Mouse (Mus musculus): ENCODE results near the gene Tcl1. TPM values are rescaled to one million over a fixed set of nuclear protein-coding genes. Genes with fewer than 3 reads are reported as not detected.

Tcl1 gene
- polyA plus RNA-seq (2015; fragmentation: Nextera tagmentation; extraction: Ambion mirVana) = not detected in 2 replicates

GRCm38 (mm10) chr12:105222601-105223319 lies at the start of gene Tcl1:
Tcl1 (minus strand) TSS chr12:105222793.
- TF ChIP-seq EP300 (optimal IDR thresholded peaks at IDR 0.05) (no peak), CTCF (IDR thresholded peaks at IDR 0.05; ENCODE audit: low read depth) (no peak)
- Histone ChIP-seq H3K4me3 (ENCODE audit: low read depth, low read length) (no peak within 1 kb of the TSS), H3K9me3 (ENCODE audit: control insufficient read depth, low read length) (no peaks in the 10 kb centered on the region), H3K9ac (ENCODE audit: low read length) (no peak within 1 kb of the TSS), H3K36me3 (ENCODE audit: control insufficient read depth, insufficient read depth, low read length) (no peaks in the 10 kb centered on the region), H3K27me3 (ENCODE audit: control insufficient read depth, insufficient read depth, low read length) (no peaks in the 10 kb centered on the region), H3K4me2 (replicated peaks; ENCODE audit: low read depth) (no peak within 1 kb of the TSS), H3K4me1 (replicated peaks; ENCODE audit: control insufficient read depth, insufficient read depth) (no peaks in the 10 kb centered on the region), H3K27ac (replicated peaks) (no peak within 1 kb of the TSS)
- no peak for ATAC-seq (ENCODE audit: low FRiP score, low TSS enrichment)
- DNase-seq (ENCODE audit: low spot score) = no peak
- 86% methylated on average over 22 of the region's 22 CpGs for WGBS

- Histone ChIP-seq H3K9ac (ENCODE audit: low read length) (no peak overlapping the region), H3K9me3 (ENCODE audit: control insufficient read depth, low read length) (no peaks in the 10 kb centered on the region), H3K4me2 (replicated peaks; ENCODE audit: low read depth) (no peak overlapping the region), H3K27ac (replicated peaks) (no peak overlapping the region), H3K4me1 (replicated peaks; ENCODE audit: control insufficient read depth, insufficient read depth) (no peaks in the 10 kb centered on the region), H3K27me3 (ENCODE audit: control insufficient read depth, insufficient read depth, low read length) (no peaks in the 10 kb centered on the region), H3K4me3 (ENCODE audit: low read depth, low read length) (no peak overlapping the region), H3K36me3 (ENCODE audit: control insufficient read depth, insufficient read depth, low read length) (no peaks in the 10 kb centered on the region)
- WGBS = 48% methylated on average over 17 of the region's 17 CpGs
- DNase-seq (ENCODE audit: low spot score) (no peak), ATAC-seq (ENCODE audit: low FRiP score, low TSS enrichment) (no peak)
- no peak for TF ChIP-seq EP300 (optimal IDR thresholded peaks at IDR 0.05)
- no peak for TF ChIP-seq CTCF (IDR thresholded peaks at IDR 0.05; ENCODE audit: low read depth)
These were observed 48.7 kb upstream of the Tcl1 start for GRCm38 (mm10) chr12:105271016-105271965.

GRCm38 (mm10) chr12:105267076-105267475 lies 44.5 kb upstream of the Tcl1 start:
- 69% methylated on average over 5 of the region's 5 CpGs for WGBS
- DNase-seq (ENCODE audit: low spot score) (no peak), ATAC-seq (ENCODE audit: low FRiP score, low TSS enrichment) (no peak)
- TF ChIP-seq CTCF (IDR thresholded peaks at IDR 0.05; ENCODE audit: low read depth) (no peak), EP300 (optimal IDR thresholded peaks at IDR 0.05) (no peak)
- no peaks in the 10 kb centered on the region for H3K36me3 ChIP-seq (ENCODE audit: control insufficient read depth, insufficient read depth, low read length)
- H3K9me3 ChIP-seq (ENCODE audit: control insufficient read depth, low read length) = no peaks in the 10 kb centered on the region
- H3K27me3 ChIP-seq (ENCODE audit: control insufficient read depth, insufficient read depth, low read length) = no peaks in the 10 kb centered on the region
- no peaks in the 10 kb centered on the region for H3K4me1 ChIP-seq (replicated peaks; ENCODE audit: control insufficient read depth, insufficient read depth)
- no peak overlapping the region for H3K27ac ChIP-seq (replicated peaks)
- H3K9ac ChIP-seq (ENCODE audit: low read length) = no peak overlapping the region
- H3K4me2 ChIP-seq (replicated peaks; ENCODE audit: low read depth) = no peak overlapping the region
- no peak overlapping the region for H3K4me3 ChIP-seq (ENCODE audit: low read depth, low read length)

DNA sequence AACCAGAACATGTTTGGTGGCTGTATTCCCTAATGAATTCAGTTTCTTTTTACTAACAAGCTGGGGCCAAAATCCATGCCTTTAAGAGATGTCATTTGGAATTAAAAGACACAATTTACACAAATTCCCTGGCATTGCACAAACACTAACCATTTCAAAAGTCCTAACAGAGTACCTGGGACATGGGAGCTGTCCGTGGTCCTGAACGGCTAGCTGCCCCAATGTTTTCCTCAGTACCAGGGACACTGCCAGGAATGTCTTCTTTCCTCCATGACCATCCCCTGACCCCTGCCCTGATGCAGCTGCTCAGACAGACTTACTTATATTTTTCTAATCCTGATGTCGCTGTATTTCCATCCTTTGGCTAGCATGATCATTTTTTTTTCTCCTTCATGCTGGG lies 43.5 kb upstream of the Tcl1 start:
- peak; percentile 53 for DNase-seq (ENCODE audit: low spot score)
- H3K4me2 ChIP-seq (replicated peaks; ENCODE audit: low read depth) = no peak overlapping the region
- H3K9me3 ChIP-seq (ENCODE audit: control insufficient read depth, low read length) = no peaks in the 10 kb centered on the region
- H3K36me3 ChIP-seq (ENCODE audit: control insufficient read depth, insufficient read depth, low read length) = no peaks in the 10 kb centered on the region
- no peak for TF ChIP-seq CTCF (IDR thresholded peaks at IDR 0.05; ENCODE audit: low read depth)
- TF ChIP-seq EP300 (optimal IDR thresholded peaks at IDR 0.05) = no peak
- no peak overlapping the region for H3K27ac ChIP-seq (replicated peaks)
- no peak overlapping the region for H3K9ac ChIP-seq (ENCODE audit: low read length)
- no peaks in the 10 kb centered on the region for H3K27me3 ChIP-seq (ENCODE audit: control insufficient read depth, insufficient read depth, low read length)
- no peaks in the 10 kb centered on the region for H3K4me1 ChIP-seq (replicated peaks; ENCODE audit: control insufficient read depth, insufficient read depth)
- no peak overlapping the region for H3K4me3 ChIP-seq (ENCODE audit: low read depth, low read length)
- no peak for ATAC-seq (ENCODE audit: low FRiP score, low TSS enrichment)
- 8% methylated on average over 3 of the region's 3 CpGs for WGBS

- no peaks in the 10 kb centered on the region for H3K36me3 ChIP-seq (ENCODE audit: control insufficient read depth, insufficient read depth, low read length)
- H3K4me1 ChIP-seq (replicated peaks; ENCODE audit: control insufficient read depth, insufficient read depth) = no peaks in the 10 kb centered on the region
- DNase-seq (ENCODE audit: low spot score) (no peak), ATAC-seq (ENCODE audit: low FRiP score, low TSS enrichment) (no peak)
- no peak overlapping the region for H3K27ac ChIP-seq (replicated peaks)
- WGBS = 39% methylated on average over 4 of the region's 4 CpGs
- TF ChIP-seq EP300 (optimal IDR thresholded peaks at IDR 0.05) (no peak), CTCF (IDR thresholded peaks at IDR 0.05; ENCODE audit: low read depth) (no peak)
- H3K4me3 ChIP-seq (ENCODE audit: low read depth, low read length) = no peak overlapping the region
- H3K9ac ChIP-seq (ENCODE audit: low read length) = no peak overlapping the region
- H3K27me3 ChIP-seq (ENCODE audit: control insufficient read depth, insufficient read depth, low read length) = no peaks in the 10 kb centered on the region
- H3K9me3 ChIP-seq (ENCODE audit: control insufficient read depth, low read length) = no peaks in the 10 kb centered on the region
- H3K4me2 ChIP-seq (replicated peaks; ENCODE audit: low read depth) = no peak overlapping the region
These were observed 36.6 kb upstream of the Tcl1 start for GRCm38 (mm10) chr12:105259221-105259620.
